Mouse (Mus musculus) yolk sac, embryonic 10.5 days (tissue): ENCODE results near the gene Nr6a1.

ENCODE experiments used
- DNase-seq: peaks from one replicate; pipeline ENCODE4 v3.0.0-alpha.2; 2017; ENCODE audit warnings: low spot score

The Nr6a1 gene

GRCm38 (mm10) chr2:38874544-38875108 is 52.9 kb downstream of the Nr6a1 start:
- peak; percentile 86 for DNase-seq

DNA sequence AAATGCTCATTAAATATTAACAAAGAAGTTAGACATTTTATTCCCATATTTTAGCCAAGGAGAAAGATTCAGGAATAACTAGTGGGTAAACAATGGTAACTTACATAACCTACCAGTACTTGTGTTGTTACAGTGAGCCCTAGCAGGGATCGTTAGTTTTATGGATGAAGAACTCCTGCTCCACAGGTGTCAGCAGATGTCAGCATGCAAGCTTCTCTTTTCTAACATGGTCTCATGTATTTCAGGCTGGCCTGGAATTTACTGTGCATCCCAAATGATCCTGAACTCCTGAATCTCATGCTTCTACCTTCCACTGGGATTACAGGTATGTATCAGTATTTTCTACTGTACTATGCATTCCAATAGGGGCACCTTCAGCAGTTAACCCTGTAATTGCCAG is 54.8 kb downstream of the Nr6a1 start:
- no peak for DNase-seq

DNA sequence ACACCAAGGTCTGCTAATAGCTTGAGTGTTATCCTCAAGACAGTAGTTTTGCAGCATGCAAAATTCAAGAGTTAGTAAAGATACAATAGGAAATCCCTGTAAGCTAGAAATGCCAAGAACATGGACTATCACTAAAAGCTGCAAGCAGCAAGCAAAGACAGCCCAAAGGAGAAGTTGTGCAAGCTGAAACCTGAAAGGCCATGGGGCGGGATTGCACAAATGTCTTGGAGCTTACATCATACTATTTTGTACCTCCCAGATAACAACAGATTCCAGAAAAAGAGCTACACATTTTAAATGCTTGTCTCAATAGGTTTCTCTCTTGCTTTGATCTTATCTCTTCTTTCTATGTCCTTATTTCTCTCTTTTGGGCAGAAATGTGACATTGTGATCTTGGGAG is 60.8 kb downstream of the Nr6a1 start:
- DNase-seq: peak; percentile 58

DNA sequence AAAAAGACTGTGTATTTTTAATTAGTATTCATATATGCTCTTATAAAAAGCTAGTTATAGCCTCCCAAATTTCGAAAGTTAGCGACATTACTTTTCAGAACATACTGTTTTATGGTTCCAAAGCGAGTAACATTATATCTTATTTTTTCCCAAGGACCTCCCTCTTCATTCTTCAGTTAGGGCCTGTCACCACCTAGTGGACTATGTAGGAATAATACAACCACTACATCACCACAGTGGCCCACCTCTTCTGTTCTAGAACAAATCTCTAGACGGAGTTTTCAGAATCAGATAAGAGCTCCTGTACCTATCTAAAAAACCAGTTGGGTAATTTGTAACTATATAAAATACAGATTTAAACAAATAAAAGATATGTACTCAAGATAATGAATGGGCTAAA is 63.5 kb downstream of the Nr6a1 start:
- peak; percentile 14 for DNase-seq

DNA sequence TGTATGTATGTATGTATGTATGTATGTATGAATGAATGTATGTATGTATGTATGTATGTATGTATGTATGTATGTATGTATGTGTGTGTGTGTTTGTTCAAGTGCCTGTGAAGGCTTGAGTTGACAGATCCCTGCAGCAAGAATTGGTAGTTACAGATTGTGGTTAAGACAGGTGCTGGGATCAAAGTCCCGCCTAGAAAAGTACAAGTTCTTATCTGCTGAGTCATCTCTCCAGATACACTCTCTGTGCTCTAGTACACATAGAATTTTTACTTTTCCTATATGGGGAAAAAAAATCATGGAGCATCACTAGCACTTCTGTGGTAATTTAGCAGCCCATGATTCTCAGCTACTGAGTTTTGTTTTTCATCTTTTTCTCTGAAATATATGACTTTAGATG is 75.7 kb downstream of the Nr6a1 start:
- DNase-seq: peak; percentile 34

- DNase-seq: no peak
Measured at GRCm38 (mm10) chr2:38846319-38846718, 81.2 kb downstream of the Nr6a1 start.

- no peak for DNase-seq
Measured at GRCm38 (mm10) chr2:38835489-38835888, 92.0 kb downstream of the Nr6a1 start.

GRCm38 (mm10) chr2:38831976-38832375 is 95.5 kb downstream of the Nr6a1 start:
- no peak for DNase-seq

DNA sequence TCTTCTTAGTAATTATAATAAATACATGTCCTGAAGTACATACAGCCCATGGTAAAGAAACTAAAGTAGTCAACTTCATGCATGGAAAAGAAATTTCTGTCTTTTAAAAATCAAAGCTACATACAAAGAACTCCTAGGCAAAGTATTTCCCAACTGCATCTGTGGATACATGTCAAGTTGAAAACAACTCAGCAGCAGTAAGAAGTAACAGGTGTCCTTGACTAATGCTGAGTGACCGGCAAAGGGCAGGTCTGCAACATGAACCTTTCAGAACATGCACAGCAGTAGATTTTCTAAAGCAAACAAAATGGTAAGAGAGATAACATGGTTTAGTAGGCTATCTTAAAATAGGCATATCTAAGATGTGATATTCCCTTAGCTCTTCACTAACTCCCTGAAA is 98.0 kb downstream of the Nr6a1 start:
- DNase-seq: no peak

DNA sequence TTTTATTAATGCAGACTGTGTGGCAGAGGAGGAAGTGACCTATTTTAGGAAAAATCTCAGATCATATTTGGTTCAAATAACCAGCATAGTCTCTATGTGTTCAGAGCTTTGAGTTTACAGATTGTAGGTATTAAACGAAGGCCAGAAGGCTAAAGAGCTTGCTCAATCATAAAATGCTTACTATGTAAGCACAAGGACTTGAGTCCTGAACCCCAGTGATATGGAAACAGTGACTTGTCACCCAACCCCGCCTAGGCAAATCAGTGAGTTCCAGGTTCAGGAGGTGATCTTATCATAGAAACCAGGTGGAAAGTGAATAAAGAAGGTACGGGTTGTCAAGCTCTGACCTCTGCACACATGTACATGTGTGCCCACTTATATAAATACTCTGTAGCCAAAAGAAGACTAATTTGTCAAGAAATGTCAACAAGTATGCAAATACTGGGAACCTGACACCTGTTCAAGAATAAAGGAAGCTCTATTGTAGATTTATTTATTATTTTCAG is 99.6 kb downstream of the Nr6a1 start:
- DNase-seq: no peak

DNA sequence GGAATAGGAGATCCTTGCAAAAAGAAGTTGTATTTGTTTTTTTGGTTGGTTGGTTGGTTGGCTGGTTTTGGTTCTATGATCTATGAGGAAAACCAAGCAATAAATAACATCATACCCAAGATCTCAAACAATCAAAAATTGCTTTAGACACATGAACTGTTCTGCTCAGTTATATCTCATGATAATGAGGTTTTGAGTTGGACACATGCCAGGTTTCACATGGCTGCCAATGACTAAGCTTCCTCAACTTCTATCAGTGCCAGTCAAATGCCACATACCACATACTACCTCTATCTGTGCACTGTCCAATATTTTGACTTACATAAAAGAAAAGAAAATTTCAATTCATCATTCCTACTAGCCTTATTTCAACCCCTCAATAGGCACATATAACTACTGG is 101.3 kb downstream of the Nr6a1 start:
- no peak for DNase-seq

DNA sequence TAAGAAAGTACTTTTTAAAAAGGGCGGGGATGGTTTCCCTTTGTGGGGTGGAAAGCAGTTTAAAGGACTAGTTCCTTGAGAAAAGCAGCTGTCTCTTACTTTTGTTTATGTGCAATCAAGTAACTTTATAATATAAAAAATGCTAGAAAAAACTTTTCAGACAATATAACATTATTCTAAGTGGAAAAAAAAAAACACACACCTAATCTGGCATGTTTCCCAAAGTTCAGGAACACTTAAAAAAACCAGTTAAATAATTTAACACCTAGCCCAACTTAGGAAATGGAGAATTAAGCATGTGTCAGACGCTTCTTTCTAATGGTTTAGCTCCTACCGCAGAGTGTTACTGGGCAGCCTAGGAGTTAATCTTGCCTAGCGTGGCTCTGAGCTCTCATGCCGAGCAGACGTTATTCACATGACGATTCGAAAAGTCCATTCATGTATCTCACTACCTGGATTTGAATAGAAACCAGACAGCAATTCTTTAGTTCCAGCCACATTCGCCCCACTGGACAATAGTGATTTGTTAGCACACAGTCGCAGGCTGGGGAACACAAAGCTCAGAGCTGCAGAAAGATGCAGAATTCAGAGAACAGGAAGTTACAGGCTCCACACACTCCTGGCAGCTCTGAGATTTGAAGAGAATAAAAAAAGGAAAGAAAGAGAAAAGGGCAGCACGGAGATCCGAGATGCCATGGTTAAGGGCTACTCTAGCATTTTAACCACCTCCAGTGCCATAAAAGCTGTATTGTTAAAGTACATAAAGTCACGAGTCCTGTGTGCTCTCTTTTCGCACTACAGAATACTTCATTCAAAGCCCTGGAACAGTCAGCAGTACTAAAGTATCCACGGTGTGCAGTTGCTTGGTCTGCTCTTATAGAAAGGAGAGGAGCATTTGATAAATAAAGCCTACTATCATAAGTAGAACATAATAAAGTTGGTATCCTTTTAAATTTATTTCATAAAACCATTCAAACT is 102.4 kb downstream of the Nr6a1 start:
- DNase-seq: peak; percentile 15

DNA sequence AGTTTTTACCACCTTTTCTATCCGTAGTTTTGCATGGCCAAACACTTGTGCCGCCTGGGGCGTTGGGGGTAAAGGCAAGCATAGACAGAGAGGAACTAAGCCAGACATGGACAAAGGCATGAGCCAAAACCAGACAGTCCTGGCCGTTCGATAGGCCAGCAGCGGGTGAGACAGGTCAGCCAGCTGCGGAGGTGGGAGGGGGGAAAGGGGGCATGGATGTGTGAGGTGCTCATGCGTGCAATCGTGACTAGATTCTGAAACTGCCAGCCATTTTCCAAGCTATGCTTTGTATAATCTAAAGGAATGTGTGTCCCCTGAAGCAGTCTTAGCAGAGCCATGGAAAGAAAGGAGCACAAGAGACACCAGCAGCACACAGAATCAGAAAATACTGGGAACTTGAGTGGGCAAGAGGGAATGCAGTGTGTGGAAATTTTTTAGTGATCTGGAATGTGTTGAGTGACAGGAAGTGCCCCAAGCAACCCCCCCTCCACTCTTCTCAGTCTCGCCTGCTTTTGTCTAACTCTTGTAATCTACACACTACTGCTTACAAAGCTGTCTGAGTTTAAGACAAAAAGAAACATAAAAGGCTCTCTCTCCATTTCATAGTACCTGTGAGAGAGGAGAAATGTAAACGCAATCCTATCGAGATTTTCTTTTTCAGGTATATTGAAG is 103.4 kb downstream of the Nr6a1 start:
- DNase-seq: peak; percentile 76

DNA sequence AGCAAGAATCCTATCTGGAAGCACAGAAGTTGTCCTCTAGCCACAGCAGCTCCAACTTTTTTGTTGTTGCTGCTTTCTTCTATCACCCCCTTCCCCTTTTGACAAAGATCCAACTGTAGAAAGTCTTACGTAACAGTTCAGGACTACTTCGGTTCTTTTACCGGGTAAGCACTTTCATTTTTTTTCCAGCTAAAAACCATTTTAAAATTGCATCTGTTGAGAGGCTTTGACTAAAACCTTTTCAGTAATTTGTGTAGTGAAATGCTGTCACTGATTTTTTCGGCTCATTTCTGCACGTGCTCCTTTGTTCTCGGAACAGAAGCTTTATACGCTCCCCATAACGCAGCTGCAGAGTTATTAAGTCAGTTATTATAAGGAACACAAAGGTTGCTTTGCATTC is 104.1 kb downstream of the Nr6a1 start:
- DNase-seq: no peak

GRCm38 (mm10) chr2:38822995-38823394 is 104.5 kb downstream of the Nr6a1 start:
- peak; percentile 58 for DNase-seq

GRCm38 (mm10) chr2:38817487-38817886 is 110.0 kb downstream of the Nr6a1 start:
- no peak for DNase-seq

DNA sequence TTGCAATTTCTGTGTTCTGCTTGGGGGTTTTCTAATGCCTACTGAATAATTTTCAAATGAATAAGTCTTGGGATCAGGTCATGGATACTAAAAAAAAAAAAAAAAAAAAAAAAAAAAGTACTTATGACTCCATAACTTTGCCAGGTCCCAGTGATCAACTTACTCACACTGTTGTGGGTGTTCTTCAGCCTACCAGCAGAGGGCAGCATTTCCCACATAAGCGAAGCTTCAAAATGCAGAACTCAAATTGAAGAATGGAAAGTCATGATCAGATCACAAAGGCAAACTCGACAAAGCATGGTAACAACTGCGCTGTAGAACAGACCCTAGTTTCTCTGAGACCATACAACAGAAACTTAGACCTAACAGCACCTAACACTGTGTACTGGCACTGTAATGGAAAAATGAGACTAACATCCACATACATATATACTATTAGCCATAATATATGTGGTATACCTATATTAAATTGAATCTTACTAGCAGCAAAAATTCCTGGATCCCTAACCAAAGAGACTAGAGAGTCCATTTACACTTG is 130.3 kb downstream of the Nr6a1 start:
- DNase-seq: peak; percentile 38

DNA sequence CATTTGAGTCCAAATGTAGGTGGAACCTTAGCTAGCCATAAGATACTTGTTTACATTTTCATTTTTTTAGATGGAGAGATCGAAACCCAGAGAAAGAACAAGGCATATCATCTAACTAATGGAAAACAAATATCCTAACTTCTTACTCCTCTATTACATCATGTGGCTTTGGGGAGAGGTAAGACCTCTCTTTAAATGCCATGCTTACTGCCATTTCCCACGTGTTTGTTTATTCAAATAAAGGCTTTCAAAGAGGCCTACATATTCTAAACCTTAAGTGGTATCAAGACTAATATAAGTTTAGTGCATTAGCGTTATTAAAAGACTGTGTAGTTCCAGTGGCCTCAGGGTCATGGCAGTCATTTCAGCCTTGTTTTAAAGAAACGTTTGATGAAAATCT is 140.2 kb downstream of the Nr6a1 start:
- DNase-seq: no peak

GRCm38 (mm10) chr2:38786216-38786960 is 141.1 kb downstream of the Nr6a1 start:
- peak; percentile 41 for DNase-seq

- peak; percentile 64 for DNase-seq
Measured at GRCm38 (mm10) chr2:38785113-38785512, 142.4 kb downstream of the Nr6a1 start.

- peak; percentile 82 for DNase-seq
Measured at GRCm38 (mm10) chr2:38784396-38784795, 143.1 kb downstream of the Nr6a1 start.

DNA sequence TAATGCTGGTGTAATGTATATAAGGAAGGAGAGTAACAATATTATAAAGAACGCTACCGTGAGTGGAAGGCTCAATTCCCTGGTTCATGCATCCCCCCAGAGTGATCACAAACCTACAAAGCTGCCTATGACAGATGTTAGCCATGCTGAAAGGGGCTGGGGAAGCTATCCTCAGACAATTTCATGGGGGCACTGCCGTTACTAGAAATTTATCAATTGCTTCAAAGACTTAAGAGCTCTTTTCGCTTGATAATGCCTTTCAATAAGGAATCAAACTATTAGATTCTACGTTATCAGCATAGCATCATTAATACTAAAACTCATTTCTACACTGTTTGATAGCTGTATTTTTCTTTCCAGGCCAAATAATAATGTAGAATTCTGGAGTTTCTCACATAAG is 144.1 kb downstream of the Nr6a1 start:
- DNase-seq: no peak
